Mouse (Mus musculus): Measurements from ENCODE around the gene Defb42. TPM values are rescaled to one million over a fixed set of nuclear protein-coding genes. Genes with fewer than 3 reads are reported as not detected.
A peak's percentile ranks its signal among the peaks of the same experiment; 100 is the strongest.

Gene Defb42
- polyA plus RNA-seq, 1 experiment from 2014 or later: 0.17 TPM

GRCm38 (mm10) chr14:63054729-63055128, 7.9 kb downstream of the Defb42 start:
- Histone ChIP-seq H3K36me3 (ENCODE audit: control insufficient read depth, insufficient read depth, low read length) (no peaks in the 10 kb centered on the region), H3K9ac (ENCODE audit: low read depth, low read length) (no peak overlapping the region), H3K4me2 (ENCODE audit: low read depth, low read length) (no peak overlapping the region), H3K4me3 (ENCODE audit: low read length) (no peak overlapping the region), H3K27me3 (replicated peaks; ENCODE audit: control insufficient read depth, insufficient read depth, low read length) (no peaks in the 10 kb centered on the region), H3K9me3 (ENCODE audit: control insufficient read depth, low read length) (no peaks in the 10 kb centered on the region), H3K27ac (ENCODE audit: low read length) (no peak overlapping the region), H3K4me1 (ENCODE audit: control insufficient read depth, insufficient read depth, low read length) (no peaks in the 10 kb centered on the region)
- peak; percentile 69 for ATAC-seq
- 33% methylated on average over 6 of the region's 6 CpGs for WGBS

GRCm38 (mm10) chr14:63060361-63060760, 13.6 kb downstream of the Defb42 start:
- H3K9me3 ChIP-seq (ENCODE audit: control insufficient read depth, low read length): no peaks in the 10 kb centered on the region
- H3K4me3 ChIP-seq (ENCODE audit: low read length): no peak overlapping the region
- no peak overlapping the region for H3K4me2 ChIP-seq (ENCODE audit: low read depth, low read length)
- H3K27me3 ChIP-seq (replicated peaks; ENCODE audit: control insufficient read depth, insufficient read depth, low read length): no peaks in the 10 kb centered on the region
- no peaks in the 10 kb centered on the region for H3K36me3 ChIP-seq (ENCODE audit: control insufficient read depth, insufficient read depth, low read length)
- no peak overlapping the region for H3K9ac ChIP-seq (ENCODE audit: low read depth, low read length)
- no peaks in the 10 kb centered on the region for H3K4me1 ChIP-seq (ENCODE audit: control insufficient read depth, insufficient read depth, low read length)
- no peak for ATAC-seq
- H3K27ac ChIP-seq (ENCODE audit: low read length): no peak overlapping the region
- WGBS: 71% methylated on average over 10 of the region's 10 CpGs

- H3K4me3 ChIP-seq (ENCODE audit: low read length): no peak overlapping the region
- H3K9ac ChIP-seq (ENCODE audit: low read depth, low read length): no peak overlapping the region
- no peak overlapping the region for H3K4me2 ChIP-seq (ENCODE audit: low read depth, low read length)
- no peaks in the 10 kb centered on the region for H3K9me3 ChIP-seq (ENCODE audit: control insufficient read depth, low read length)
- no peak for ATAC-seq
- no peak overlapping the region for H3K27ac ChIP-seq (ENCODE audit: low read length)
- H3K36me3 ChIP-seq (ENCODE audit: control insufficient read depth, insufficient read depth, low read length): no peaks in the 10 kb centered on the region
- WGBS: 59% methylated on average over 2 of the region's 2 CpGs
- H3K4me1 ChIP-seq (ENCODE audit: control insufficient read depth, insufficient read depth, low read length): peaks cover 4% of the 10 kb centered on the region
- no peaks in the 10 kb centered on the region for H3K27me3 ChIP-seq (replicated peaks; ENCODE audit: control insufficient read depth, insufficient read depth, low read length)
Measured at GRCm38 (mm10) chr14:63062184-63062583, 15.4 kb downstream of the Defb42 start.

GRCm38 (mm10) chr14:63065391-63065790, 18.6 kb downstream of the Defb42 start:
- 69% methylated on average over 5 of the region's 5 CpGs for WGBS
- H3K9ac ChIP-seq (ENCODE audit: low read depth, low read length): no peak overlapping the region
- H3K4me2 ChIP-seq (ENCODE audit: low read depth, low read length): no peak overlapping the region
- no peak overlapping the region for H3K27ac ChIP-seq (ENCODE audit: low read length)
- peaks cover 4% of the 10 kb centered on the region for H3K4me1 ChIP-seq (ENCODE audit: control insufficient read depth, insufficient read depth, low read length)
- H3K27me3 ChIP-seq (replicated peaks; ENCODE audit: control insufficient read depth, insufficient read depth, low read length): no peaks in the 10 kb centered on the region
- no peaks in the 10 kb centered on the region for H3K36me3 ChIP-seq (ENCODE audit: control insufficient read depth, insufficient read depth, low read length)
- H3K9me3 ChIP-seq (ENCODE audit: control insufficient read depth, low read length): no peaks in the 10 kb centered on the region
- ATAC-seq: no peak
- no peak overlapping the region for H3K4me3 ChIP-seq (ENCODE audit: low read length)

GRCm38 (mm10) chr14:63066630-63067310, 20.0 kb downstream of the Defb42 start:
- 0 out of 2 replicates have a peak, but pooled peaks have one; percentile 29 for ATAC-seq
- H3K4me1 ChIP-seq (ENCODE audit: control insufficient read depth, insufficient read depth, low read length): peaks cover 4% of the 10 kb centered on the region
- 27% methylated on average over 16 of the region's 16 CpGs for WGBS
- no peak overlapping the region for H3K4me2 ChIP-seq (ENCODE audit: low read depth, low read length)
- H3K4me3 ChIP-seq (ENCODE audit: low read length): no peak overlapping the region
- H3K27me3 ChIP-seq (replicated peaks; ENCODE audit: control insufficient read depth, insufficient read depth, low read length): no peaks in the 10 kb centered on the region
- no peak overlapping the region for H3K27ac ChIP-seq (ENCODE audit: low read length)
- H3K36me3 ChIP-seq (ENCODE audit: control insufficient read depth, insufficient read depth, low read length): no peaks in the 10 kb centered on the region
- no peaks in the 10 kb centered on the region for H3K9me3 ChIP-seq (ENCODE audit: control insufficient read depth, low read length)
- H3K9ac ChIP-seq (ENCODE audit: low read depth, low read length): no peak overlapping the region

- no peak overlapping the region for H3K4me2 ChIP-seq (ENCODE audit: low read depth, low read length)
- no peak overlapping the region for H3K27ac ChIP-seq (ENCODE audit: low read length)
- no peak overlapping the region for H3K9ac ChIP-seq (ENCODE audit: low read depth, low read length)
- H3K27me3 ChIP-seq (replicated peaks; ENCODE audit: control insufficient read depth, insufficient read depth, low read length): no peaks in the 10 kb centered on the region
- WGBS: 41% methylated on average over 15 of the region's 15 CpGs
- no peaks in the 10 kb centered on the region for H3K36me3 ChIP-seq (ENCODE audit: control insufficient read depth, insufficient read depth, low read length)
- H3K4me1 ChIP-seq (ENCODE audit: control insufficient read depth, insufficient read depth, low read length): peaks cover 4% of the 10 kb centered on the region
- ATAC-seq: peak; percentile 75
- no peaks in the 10 kb centered on the region for H3K9me3 ChIP-seq (ENCODE audit: control insufficient read depth, low read length)
- no peak overlapping the region for H3K4me3 ChIP-seq (ENCODE audit: low read length)
Measured at GRCm38 (mm10) chr14:63067708-63068107, 20.9 kb downstream of the Defb42 start.

Other genes with a start within 250 kb of the Defb42 start
- 3.1 and 3.8 TPM in 2 replicates for gene Wdfy2, start 209.3 kb upstream of the Defb42 start, polyA plus RNA-seq (2015; fragmentation: Nextera tagmentation; extraction: Ambion mirVana)
- not detected in 2 replicates for gene Defb48, start 62.5 kb upstream of the Defb42 start, polyA plus RNA-seq (2015; fragmentation: Nextera tagmentation; extraction: Ambion mirVana)
- not detected in 2 replicates for gene Defb47, start 48.9 kb upstream of the Defb42 start, polyA plus RNA-seq (2015; fragmentation: Nextera tagmentation; extraction: Ambion mirVana)
- gene Defb43, start 35.2 kb upstream of the Defb42 start, polyA plus RNA-seq (2015; fragmentation: Nextera tagmentation; extraction: Ambion mirVana): not detected in 2 replicates
- gene Defb30, start 3.0 kb downstream of the Defb42 start, polyA plus RNA-seq (2015; fragmentation: Nextera tagmentation; extraction: Ambion mirVana): not detected in 2 replicates

All from intestine, embryonic 16.5 days (tissue).